Mouse (Mus musculus) spleen, adult 18-20 months (tissue): Measurements from ENCODE around the gene Calml3.

Experiments used
- DNase-seq, 2 experiments: peaks; one replicate each; pipeline ENCODE4 v3.0.0; 2022; ENCODE audit warnings: mixed read lengths in 2 of 2

Calml3 gene

DNA sequence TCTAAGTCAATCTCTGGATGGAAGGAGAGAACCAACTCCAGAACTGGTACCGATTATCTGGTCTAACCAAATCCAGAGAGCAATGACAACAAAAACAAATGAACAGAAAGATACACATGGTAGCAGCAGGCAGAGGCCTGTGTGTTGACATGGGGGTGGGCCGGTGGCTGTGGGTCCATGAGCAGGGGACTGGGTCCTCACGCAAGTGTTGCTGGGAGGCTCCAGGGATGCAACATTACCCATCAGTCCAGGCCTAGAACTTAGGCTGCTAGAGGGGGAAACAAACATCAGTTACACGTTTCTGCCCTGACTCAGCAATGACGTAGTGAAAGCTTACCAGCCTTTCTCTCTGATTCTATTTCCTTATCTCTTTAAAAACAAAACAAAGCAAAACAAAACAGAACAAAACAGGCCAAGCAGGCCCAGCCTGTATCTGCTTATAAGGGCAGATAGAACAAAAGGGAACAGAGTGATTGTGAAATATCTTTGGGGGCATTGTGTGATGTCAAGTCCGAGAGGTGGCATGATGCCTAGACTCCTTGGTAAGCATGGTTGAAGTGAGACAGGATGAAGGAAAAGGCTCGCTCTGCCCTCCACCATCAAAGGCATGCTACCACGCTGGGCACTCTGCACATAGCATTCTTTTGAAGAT, 24.4 kb downstream of the Calml3 start:
- DNase-seq: no peak

GRCm38 (mm10) chr13:3778591-3779364, 25.3 kb downstream of the Calml3 start:
- DNase-seq: no peak

GRCm38 (mm10) chr13:3777216-3777912, 26.8 kb downstream of the Calml3 start:
- DNase-seq: no peak

DNA sequence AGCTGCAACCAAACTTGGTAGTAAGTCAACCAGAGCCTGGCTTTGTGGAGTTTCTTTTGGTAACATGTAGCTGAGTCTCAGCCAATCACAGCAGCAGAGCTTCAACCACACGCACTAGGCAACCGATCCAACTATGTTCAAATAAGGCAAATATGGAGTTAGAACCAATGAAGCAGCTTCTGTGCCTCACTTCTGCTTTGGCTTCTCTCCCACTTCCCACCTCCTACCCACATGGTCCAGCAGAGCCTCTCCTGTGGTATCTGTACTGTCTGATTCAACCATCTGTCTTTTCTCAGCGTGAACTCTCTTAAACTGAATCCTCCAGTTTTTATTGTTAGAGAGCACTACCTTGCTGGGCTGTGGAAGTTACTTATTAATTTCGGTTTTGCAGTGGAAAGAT, 27.7 kb downstream of the Calml3 start:
- DNase-seq: no peak

DNA sequence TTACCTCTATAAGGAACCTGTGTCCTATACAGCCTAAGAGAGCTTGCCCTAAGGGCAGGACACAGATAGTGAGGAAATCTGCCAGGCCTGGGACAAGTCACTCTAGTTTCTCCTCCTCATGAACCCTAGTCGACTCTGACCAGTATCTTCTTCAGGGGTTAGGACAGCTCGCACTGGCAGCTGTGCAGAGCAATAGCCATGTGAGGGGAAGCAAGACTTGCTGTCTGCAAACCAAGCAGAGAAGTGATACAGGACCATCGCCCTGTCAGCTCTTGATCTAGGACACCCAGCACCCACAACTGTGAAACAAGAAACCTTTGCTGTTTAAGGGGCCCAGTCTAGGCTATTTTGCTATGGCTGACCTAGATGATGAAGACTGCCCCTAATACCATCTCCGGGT, 29.1 kb downstream of the Calml3 start:
- no peak for DNase-seq

DNA sequence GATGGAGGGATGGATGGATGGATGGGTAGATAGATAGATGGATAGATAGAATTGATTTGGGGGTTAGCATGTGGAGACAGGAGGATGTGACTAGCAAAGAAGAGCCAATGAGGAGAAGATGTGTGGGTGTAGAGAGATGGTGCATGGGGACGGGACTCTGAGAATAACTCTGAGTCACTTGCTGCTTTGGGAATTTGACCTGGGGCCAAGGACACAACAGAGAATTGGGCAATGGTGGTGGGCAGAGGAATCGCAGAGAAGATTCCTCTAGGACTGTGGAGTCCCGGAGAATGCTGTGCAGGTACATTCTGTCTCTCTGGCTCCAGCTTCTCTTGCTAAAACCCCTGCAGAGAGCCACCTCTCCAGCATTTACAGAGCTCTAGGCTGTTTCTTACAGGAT, 29.8 kb downstream of the Calml3 start:
- DNase-seq: no peak

DNA sequence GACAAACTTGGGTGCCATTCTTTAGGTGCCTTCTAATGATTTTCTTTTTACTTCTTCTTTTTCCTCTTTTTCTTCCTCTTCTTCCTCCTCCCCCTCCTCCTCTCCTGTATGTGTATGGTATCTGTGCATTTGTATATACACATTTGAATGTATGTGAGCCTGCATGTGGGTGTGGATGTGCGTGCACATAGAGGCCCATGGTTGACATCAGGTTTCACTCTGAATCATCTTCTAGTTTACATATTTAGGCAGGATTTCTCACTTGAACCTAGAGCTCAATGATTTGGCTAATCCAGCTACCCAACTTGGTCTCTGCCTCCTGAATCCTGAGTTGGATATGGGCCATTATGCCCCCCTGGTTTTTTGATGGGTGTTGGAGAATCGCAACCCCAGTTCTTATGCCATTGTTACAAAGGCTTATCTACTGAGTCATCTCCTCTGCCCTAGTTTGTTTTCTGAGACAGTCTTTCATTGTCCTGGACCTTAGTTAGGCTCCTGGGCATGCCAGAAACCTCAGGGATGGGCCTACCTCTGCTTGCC, 30.9 kb downstream of the Calml3 start:
- no peak for DNase-seq

- no peak for DNase-seq
Observed at GRCm38 (mm10) chr13:3771221-3771620, 32.9 kb downstream of the Calml3 start.

GRCm38 (mm10) chr13:3770170-3771024, 33.7 kb downstream of the Calml3 start:
- no peak for DNase-seq

DNA sequence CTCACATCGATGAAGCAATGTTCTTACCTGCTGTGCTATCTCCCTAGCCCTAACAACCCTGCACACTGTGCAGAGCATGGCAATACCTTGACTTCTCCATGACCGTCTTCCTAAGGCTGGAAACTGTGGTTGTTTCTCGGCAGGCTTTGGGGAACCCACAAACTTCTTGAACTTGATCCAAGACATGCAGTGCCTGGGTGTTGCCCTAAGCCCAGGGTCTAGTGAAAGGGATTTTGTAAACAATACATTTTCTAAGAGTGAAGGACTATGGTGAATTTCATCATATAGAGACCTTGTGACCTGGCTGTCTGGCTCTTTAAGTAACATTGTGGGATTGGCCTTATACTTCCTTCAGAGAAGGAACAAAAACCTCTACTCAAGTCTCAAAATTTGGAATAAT, 34.6 kb downstream of the Calml3 start:
- no peak for DNase-seq

GRCm38 (mm10) chr13:3768621-3769020, 35.5 kb downstream of the Calml3 start:
- no peak for DNase-seq

DNA sequence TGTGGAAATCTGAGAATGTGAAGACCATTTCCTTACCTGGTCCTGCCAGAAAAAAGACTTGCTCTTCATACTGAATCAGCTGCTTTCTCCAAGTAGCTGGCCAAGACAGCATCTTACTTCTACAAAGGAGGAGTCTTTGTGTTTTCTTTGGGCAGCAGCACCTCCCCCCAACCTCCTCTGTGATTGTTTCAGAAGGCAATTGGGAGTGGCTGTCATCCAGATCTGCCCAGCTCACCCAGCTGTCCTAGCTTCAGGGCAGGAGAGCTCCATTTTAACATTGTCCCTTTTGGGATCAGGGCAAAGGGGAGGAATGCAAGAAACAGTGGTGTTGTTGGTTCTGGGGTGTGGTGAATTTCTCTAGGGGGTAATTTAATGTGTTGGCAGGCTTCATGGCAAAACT, 37.0 kb downstream of the Calml3 start:
- no peak for DNase-seq

DNA sequence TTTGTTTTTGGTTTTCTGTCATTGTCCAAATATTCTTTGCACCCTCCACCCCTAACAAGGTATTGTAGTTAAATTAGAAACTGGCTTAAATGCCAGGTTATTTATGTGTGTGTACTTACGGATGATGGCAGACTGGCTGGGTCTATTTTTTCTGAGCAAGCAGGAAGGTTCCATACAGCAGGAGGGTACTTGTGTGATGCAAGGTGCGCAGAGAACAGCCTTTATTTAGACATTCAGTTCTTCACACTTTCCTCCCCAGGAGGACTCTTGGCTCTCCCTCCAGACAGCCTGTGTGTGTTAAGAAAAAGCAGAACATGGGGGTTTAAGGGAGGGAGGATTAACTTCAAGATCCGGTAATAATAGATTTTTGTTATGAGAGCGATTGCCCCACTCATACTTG, 38.3 kb downstream of the Calml3 start:
- no peak for DNase-seq

GRCm38 (mm10) chr13:3761131-3761530, 43.0 kb downstream of the Calml3 start:
- DNase-seq: no peak

DNA sequence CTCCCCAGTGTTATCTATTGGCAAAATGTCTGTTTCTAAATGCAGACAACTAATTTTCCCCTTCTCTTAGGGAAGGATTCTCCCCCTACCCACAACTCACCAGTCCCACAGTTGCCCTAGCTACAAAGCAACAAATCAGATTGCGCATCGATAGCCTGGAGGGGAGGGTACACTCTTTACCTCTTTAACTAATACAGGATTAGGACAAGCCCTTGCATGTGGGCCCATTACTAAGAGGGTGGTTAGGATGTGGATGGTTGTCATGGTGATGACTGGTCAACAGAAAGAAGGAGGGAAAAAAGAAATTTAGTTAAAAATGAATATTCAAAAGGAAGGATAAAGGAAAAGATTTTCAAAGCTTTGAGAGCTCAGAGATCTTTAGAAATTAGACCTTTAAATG, 45.8 kb downstream of the Calml3 start:
- DNase-seq: no peak

DNA sequence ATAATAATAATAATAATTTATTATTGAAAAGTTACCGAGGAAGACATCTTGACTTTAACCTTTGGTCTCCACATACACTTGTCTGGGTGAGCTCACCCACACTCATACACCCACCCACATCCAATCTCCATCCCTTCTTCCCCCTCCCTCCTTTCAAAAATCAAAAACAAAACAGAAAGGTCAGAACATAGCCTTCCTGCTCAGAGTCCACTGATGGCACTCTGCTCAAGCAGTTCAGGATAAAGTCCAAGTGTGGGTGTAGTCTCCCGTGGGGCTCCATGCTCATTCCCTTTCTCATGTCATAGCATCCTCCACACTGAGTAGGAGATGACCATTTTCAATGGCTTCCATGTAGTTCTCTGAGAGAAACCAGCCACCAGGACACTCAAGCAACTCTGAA, 50.8 kb downstream of the Calml3 start:
- DNase-seq: no peak
